Mouse (Mus musculus): ENCODE measurements at regions not wholly inside any gene's neighbourhood (a gene's known extent, or its start where the extent isn't known, plus 50 kb on each side); places are given as distances from the start of the nearest gene placed in this dataset.

DNA sequence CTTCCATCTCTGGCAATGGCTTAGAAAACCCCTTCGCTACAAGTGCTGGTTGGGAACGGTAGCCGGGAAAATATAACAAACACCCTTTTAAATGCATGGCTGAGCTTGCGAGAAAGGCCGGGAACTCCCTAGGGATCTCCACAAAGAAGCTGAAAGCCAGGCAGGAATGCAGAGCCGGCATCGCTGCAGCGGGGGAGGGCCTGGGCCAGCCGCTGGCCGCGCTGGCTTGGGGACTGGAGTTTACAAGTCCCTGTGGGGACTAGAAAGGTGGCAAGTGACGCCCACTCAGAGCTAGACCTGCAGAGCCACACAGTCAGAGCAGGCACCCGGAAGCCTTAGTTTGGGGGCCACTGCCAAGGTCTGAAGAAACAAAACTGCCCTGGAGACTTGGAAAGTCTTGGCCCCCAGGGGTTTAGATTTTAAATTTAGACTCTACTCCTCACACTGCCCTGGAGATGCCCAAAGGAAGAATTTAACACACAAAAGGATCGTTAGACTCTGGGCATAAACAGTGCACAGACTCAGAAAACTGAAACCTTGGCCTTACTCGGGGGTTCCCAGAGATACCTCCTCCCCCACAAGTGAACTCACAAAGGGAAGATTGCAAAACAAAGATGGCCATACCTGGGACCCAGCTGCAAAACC lies 59.4 kb downstream of the 1700001O22Rik start:
- DNase-seq (ENCODE audit: low spot score in 2 of 2) = no peak

DNA sequence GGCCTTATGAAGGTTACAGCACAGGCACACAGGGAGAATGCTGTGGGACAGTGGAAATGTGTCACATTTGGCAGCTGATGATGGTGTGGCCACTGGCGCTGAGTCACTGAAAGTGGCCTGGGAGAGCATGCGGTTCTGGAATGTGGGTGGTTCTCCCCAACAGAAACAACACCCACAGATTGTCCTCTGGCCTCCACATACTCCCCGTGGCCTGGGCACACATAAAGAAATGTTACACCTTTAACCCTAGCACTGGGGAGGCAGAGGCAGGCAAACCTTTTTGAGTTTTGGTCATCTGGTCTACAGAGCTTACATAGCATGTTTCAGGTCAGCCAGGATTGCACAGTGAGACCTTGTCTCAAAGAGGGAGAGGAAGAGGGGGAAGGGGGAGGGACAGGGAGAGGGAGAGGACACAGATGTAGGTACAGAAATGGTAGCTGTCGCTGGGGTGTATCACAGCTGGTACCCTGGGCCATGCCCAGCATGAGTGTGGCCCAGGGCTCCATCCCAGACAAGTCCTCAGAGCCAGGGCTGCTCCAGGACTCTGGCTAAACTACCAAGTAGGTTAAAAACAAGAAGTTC lies 60.1 kb downstream of the 1700001O22Rik start:
- no peak for DNase-seq (ENCODE audit: low spot score in 2 of 2)

GRCm38 (mm10) chr2:30741450-30741849 lies 62.0 kb downstream of the 1700001O22Rik start:
- no peak for DNase-seq (ENCODE audit: low spot score in 2 of 2)

DNA sequence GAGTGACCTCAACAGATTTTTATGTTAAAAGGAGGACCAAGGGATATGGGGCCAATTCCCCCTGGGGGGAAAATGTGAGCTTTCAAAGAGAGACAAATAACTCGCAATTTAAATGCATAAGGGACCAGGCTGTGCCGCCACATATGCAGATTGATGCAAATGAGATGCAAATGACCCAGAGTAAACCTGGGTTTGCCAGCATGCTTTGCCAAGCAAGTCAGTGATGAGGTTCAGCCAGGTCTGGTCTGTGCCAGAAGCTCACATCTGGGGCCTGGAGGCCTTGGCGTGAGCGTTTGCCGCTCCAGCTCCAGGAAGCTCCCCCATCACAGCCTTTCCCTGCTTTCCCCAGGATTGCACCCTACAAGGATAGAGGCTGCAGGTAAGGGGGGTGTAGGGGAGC lies 65.7 kb downstream of the 1700001O22Rik start:
- DNase-seq (ENCODE audit: low spot score in 2 of 2) = no peak

GRCm38 (mm10) chr2:30736705-30737104 lies 66.8 kb downstream of the 1700001O22Rik start:
- no peak for DNase-seq (ENCODE audit: low spot score in 2 of 2)

DNA sequence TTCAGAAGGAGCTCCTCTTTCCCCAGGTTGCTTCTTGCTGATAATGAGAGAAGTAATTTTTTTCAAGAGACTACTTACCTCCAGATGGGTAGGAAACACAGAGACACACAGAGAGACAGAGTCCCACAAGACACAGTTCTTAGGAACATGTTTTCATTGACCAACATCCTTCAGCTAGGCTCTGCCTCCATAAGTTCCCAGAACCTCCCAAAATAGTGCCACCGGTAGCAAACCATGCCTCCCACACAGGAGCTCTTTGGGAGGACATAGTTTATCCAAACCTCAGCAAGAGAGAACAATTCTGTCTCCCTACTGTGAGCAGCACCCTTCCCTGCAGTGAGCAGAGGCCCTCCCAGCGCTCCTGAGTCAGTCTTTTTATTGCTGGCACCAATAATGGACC lies 67.2 kb downstream of the 1700001O22Rik start:
- no peak for DNase-seq (ENCODE audit: low spot score in 2 of 2)

DNA sequence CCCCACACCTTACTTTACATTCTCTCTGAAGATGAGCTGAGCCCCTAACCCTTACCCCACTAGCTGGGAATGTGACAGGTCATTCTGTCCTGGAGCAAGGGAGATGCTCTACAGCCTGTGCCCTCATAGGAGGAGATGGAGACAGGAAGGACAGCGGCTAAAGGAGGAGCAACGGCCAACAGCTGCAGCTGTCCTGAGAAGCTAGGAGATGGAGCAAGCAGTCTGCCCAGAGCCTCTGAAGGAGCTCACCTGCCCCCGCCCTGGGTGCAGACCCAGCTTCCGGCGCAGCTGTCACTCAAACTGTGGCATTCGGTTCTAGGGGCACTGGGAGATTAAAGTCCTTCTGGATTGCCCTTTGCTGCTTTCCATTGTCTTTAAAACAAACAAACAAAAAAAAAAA lies 69.6 kb downstream of the 1700001O22Rik start:
- DNase-seq (ENCODE audit: low spot score in 2 of 2) = no peak

GRCm38 (mm10) chr2:30731832-30732231 lies 71.6 kb downstream of the 1700001O22Rik start:
- no peak for DNase-seq (ENCODE audit: low spot score in 2 of 2)

GRCm38 (mm10) chr2:30727948-30728347 lies 75.5 kb downstream of the 1700001O22Rik start:
- no peak for DNase-seq (ENCODE audit: low spot score in 2 of 2)

GRCm38 (mm10) chr2:30725601-30726489 lies 77.6 kb downstream of the 1700001O22Rik start:
- no peak for DNase-seq (ENCODE audit: low spot score in 2 of 2)

DNA sequence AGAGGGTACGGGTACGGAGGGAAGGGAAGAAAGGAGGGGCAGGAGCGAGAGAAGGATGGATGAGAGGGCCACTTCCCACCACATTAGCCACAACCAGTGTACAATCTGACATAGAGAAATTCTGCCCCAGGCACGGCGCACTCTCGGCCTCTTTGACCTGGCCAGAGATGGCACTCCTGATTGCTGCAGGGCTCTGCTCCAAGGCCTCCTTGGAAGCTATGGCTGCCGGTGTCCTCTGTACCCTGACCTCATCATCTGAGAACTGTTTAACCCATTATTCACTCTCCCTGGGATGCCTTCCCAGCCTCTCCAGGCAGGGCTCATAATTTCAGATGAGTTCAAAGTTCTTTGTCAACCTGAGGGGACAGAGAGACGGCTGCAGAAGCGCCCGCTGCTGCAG lies 78.3 kb downstream of the 1700001O22Rik start:
- DNase-seq (ENCODE audit: low spot score in 2 of 2) = no peak

DNA sequence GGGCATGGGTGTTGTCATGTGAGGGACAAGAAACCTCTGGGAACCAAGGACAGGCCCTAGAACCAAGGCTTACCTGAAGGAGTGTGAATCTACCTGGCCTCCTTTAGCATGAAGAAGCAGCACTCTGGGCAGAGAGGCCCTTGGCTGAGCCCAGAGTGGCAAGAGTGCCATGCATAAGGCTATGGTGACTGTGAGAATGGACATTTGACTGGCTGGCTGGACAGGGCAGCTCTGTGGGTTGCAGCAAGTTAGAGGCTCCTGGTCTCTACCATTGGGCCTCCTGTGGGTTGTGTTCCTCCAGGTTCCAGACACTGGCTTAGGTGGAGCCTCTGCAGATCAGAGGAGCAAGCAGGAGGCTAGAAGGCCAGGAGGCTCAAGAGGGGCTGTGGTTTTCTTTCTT lies 78.9 kb downstream of the 1700001O22Rik start:
- DNase-seq (ENCODE audit: low spot score in 2 of 2) = no peak

DNA sequence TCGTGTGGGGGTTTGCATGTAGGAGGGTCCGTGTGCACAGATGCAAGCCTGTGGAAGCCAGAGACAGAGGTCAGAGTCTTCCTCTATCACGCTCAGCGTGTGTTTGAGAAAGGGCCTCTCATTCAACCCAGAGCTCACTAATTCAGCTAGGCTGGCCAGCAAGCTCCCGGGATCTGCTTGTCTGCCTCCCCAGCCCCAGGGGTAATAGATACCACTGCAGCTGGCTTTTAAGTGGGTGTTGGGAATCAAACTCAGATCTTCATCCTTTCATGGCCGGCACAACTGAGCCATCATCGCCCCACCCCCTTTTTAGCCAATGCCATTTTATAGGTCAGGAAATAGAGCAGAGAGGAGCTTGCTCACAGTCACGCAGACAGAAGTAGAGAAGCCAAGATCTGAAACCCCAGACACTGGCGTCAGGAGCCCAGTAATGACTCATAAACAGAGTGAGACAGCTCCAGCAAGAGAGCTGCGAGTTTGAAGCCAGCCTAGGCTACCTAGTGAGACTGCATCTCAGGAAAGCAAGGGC lies 80.3 kb downstream of the 1700001O22Rik start:
- no peak for DNase-seq (ENCODE audit: low spot score in 2 of 2)

DNA sequence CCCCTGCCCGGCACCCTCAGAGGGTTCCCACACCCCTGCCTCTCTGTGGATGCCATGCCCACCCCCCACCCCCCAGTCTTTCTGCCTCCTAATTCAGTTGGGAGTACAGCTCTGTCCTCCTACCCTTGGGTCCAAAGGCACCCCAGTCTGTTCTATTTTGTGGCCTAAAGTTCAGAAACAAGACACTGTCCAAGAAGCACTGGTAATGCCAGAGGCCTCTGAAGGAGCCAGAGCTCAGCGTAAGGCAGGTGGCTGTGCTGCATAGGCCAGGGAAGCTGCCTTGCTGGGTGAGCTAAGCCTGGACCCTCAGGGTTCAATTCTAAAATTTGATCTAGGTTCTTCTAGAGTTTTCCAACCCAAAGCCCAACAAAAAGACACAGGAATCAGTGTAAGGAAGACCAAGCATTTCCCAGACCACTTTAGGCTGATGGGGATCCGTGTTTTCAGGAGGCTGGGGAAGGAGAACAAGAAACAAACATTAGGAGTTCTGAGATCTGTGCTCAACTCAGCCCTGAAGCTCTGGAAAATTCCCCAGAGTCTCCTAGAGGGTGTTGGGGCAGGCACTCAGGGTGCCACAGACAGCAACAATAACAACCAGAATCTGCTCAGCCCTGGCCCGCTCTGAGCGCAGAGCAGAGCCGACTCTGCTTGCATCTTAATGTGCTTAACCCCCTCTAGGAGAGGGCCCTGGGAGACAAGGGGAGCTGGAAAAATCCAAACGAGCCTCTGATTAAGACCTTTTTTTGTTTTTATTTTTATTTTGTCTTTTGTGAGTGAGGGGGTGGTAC lies 81.0 kb downstream of the 1700001O22Rik start:
- no peak for DNase-seq (ENCODE audit: low spot score in 2 of 2)

DNA sequence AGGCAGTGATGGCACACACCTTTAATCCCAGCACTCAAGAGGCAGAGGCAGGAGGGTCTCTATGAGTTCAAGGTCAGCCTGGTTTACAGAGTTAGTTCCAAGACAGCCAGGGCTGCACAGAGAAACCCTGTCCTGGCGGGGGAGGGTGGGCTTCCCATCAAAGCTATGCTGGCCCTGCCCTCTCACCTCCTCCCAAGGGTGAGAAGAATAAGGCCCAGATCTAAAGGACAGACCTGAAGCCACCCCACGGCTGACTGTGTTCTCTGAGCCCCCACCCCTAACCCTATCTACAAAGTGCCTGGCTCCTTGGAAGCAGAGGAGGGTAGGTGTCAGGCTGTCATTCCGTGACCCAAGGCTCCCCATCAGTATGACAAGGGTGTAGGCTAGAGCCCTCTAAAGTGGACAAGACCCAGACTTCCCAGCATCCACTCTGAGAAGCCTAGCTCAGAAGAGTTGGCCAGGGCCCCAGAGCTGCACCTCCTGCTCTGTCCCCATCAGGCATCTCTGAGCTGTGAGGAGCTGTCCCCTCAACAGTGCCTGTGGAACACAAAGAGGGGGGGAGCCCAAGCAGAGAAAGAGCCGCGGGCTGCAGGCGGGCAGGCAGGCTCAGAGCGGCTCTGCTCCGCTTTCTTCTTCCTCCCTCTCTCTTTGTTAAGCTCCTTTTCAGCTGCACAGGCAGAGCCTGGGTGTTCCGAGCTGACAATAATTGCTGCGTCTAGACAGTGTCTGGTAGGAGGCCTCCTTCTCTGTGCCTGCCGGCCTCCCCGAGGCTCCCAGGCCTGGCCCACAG lies 81.8 kb downstream of the 1700001O22Rik start:
- no peak for DNase-seq (ENCODE audit: low spot score in 2 of 2)

GRCm38 (mm10) chr2:30721048-30721461 lies 82.4 kb downstream of the 1700001O22Rik start:
- DNase-seq (ENCODE audit: low spot score in 2 of 2) = no peak

DNA sequence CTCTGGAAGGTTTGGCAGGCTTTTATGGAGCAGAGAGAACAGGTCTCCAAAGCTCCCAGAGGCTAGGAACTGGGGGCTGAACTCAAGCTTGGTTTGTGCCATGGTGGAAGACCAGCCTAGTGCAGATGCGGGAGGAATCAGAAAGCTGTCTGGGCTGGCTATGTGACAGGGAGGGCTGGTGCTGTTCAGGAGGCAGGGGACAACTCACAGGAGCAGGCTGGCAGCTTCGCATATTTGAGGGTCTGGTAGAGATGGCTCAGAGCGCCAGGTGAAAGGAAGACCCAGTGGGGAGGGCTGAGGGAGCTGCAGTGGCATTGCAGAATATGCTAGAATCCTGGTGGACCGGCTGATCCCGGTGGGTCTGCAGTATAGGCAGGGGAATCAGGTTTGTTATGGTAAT lies 83.2 kb downstream of the 1700001O22Rik start:
- DNase-seq (ENCODE audit: low spot score in 2 of 2) = no peak

DNA sequence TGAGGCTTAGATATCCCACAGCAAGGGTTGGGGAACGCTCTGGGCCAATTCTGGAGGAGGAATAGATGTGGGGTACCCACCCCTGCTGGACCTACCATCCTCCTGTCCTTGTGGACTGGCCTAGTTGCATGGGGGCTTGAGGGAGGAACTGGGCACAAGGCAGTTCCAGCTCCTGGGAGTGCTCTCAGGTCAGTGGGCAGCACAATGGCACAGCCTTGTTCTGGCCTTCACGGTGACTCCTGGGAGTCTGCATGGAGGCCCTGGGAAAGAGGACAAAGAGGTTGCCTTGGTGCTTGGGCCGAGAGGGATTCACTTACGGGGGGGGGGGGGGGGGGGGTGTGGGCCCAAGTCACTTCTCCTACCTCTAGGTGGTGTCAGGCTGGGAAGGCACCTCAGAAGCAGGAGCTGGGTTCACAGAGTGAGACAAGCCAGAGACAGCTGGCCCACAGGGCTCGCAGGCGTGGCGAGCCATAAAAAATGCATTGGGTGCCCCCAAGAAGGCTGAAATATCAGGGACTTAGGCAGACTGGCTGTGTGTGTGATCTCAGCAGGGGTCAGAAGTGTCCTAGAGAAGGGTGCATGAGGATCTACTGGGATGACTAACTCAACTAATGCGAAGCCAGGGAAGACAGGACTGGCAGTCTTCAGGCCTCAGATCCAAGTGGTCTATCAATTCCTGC lies 83.7 kb downstream of the 1700001O22Rik start:
- no peak for DNase-seq (ENCODE audit: low spot score in 2 of 2)

DNA sequence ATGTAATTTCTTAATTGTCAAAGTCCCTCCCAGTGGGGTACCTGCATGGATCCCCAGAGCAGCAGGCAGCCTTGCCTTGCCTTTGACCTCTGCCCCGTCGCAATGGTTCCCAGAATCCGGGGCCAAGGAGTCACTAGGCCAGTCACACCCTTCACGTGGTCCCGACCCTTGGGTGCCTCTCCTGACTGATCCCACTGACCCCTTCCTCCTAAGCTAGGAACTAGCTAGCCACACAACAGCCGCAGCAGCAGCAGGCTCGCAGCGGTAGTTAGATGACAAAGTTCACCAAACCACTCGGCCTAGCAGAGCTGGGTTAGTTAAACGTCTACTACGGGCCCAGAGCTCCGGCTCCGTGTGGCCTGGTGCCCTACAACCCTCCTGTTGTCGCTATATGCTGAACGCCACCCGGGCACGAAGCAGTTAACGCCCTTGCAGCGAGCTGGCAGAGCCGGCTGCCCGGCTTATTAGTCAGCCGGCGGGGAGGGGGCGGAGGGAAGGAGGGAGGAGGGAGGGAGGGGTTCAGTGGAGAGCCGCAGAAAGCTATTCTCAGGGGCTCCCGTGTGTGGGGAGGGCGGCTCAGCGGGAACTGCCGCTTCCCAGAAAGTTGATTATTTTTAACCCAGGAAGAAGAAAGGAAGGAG lies 84.6 kb downstream of the 1700001O22Rik start:
- peak in 1 of 2 experiments; percentile 80 for DNase-seq (ENCODE audit: low spot score in 2 of 2)

Data from adrenal gland, postnatal 4 days (tissue).